Mouse (Mus musculus) heart, embryonic 14.5 days (tissue): ENCODE measurements at regions not wholly inside any gene's neighbourhood (a gene's known extent, or its start where the extent isn't known, plus 50 kb on each side); places are given as distances from the start of the nearest gene placed in this dataset.

Experiments used
- ATAC-seq: fragments of 200-750 bp; cut with Nextera tagmentation; 2 replicates; pipeline ENCODE4 v1.8.0; 2017; ENCODE audit warnings: low read depth, moderate TSS enrichment; ENCODE audit not compliant: insufficient number of reproducible peaks, insufficient read depth, low FRiP score
- H3K27ac ChIP-seq, 2 experiments: fragments of 200-500 bp in 1 of 2; fragments of 300-500 bp in 1 of 2; sonication (generic) in 1 of 2; replicated peaks in 1 of 2; 2 replicates each; pipeline ENCODE4 v1.5.1; 2012 to 2014; ENCODE audit warnings: low read depth in 2 of 2, low read length in 2 of 2, control low read depth in 1 of 2, mild to moderate bottlenecking in 1 of 2, mixed read lengths in 1 of 2; ENCODE audit not compliant: control insufficient read depth in 1 of 2, insufficient read depth in 1 of 2
- H3K27me3 ChIP-seq: fragments of 300-500 bp; sonication (generic); 2 replicates; pipeline ENCODE4 v1.6.1; 2014; ENCODE audit warnings: mild to moderate bottlenecking, low read length, control low read depth; ENCODE audit not compliant: control insufficient read depth, insufficient read depth
- H3K36me3 ChIP-seq: fragments of 300-500 bp; sonication (generic); 2 replicates; pipeline ENCODE4 v1.6.1; 2014; ENCODE audit warnings: mild to moderate bottlenecking, control low read depth, low read length, mixed read lengths; ENCODE audit not compliant: control insufficient read depth, insufficient read depth
- H3K4me1 ChIP-seq, 2 experiments: fragments of 200-500 bp in 1 of 2; fragments of 300-500 bp in 1 of 2; sonication (generic) in 1 of 2; 2 replicates each; pipeline ENCODE4 v1.6.1; 2012 to 2014; ENCODE audit warnings: low read length in 2 of 2, control low read depth in 1 of 2, mixed read lengths in 1 of 2; ENCODE audit not compliant: control insufficient read depth in 2 of 2, insufficient read depth in 2 of 2
- H3K4me2 ChIP-seq: fragments of 300-500 bp; sonication (generic); 2 replicates; pipeline ENCODE4 v1.6.1; 2014; ENCODE audit warnings: mild to moderate bottlenecking, low read length
- H3K4me3 ChIP-seq, 2 experiments: fragments of 200-500 bp in 1 of 2; fragments of 300-500 bp in 1 of 2; sonication (generic) in 1 of 2; 2 replicates each; pipeline ENCODE4 v1.5.1; 2012 to 2014; ENCODE audit warnings: low read length in 2 of 2, mild to moderate bottlenecking in 2 of 2, control low read depth in 1 of 2, low read depth in 1 of 2, moderate library complexity in 1 of 2; ENCODE audit not compliant: control insufficient read depth in 1 of 2, insufficient read depth in 1 of 2
- H3K9ac ChIP-seq: fragments of 300-500 bp; sonication (generic); 2 replicates; pipeline ENCODE4 v1.6.1; 2014; ENCODE audit warnings: mild to moderate bottlenecking, low read length
- H3K9me3 ChIP-seq: fragments of 300-500 bp; sonication (generic); 2 replicates; pipeline ENCODE4 v1.6.1; 2016; ENCODE audit warnings: low read length, control low read depth; ENCODE audit not compliant: control insufficient read depth
- WGBS: fragments of 180-500 bp; shearing (Covaris S2); extraction: QIAGEN DNeasy Blood & Tissue Kit; methylation state at CpG from one replicate; pipeline ENCODE4 v1.1.7; 2014; 5-methylcytosine and 5-hydroxymethylcytosine counted together

GRCm38 (mm10) chr5:50343681-50344080, 284.9 kb upstream of the Adgra3 start:
- Histone ChIP-seq H3K9ac (no peak overlapping the region), H3K9me3 (no peaks in the 10 kb centered on the region), H3K27ac (no peak overlapping the region), H3K27me3 (no peaks in the 10 kb centered on the region), H3K36me3 (no peaks in the 10 kb centered on the region), H3K4me1 (no peaks in the 10 kb centered on the region), H3K4me3 (no peak overlapping the region), H3K4me2 (no peak overlapping the region)
- WGBS, result 70% methylated on average over 2 of the region's 2 CpGs
- no peak for ATAC-seq

GRCm38 (mm10) chr5:50309491-50309890, 250.7 kb upstream of the Adgra3 start:
- ATAC-seq, result no peak
- WGBS, result 38% methylated on average over 1 of the region's 1 CpGs
- no peaks in the 10 kb centered on the region for H3K36me3 ChIP-seq
- no peaks in the 10 kb centered on the region for H3K4me1 ChIP-seq
- H3K27ac ChIP-seq, result no peak overlapping the region
- H3K9ac ChIP-seq, result no peak overlapping the region
- no peak overlapping the region for H3K4me2 ChIP-seq
- H3K4me3 ChIP-seq, result no peak overlapping the region
- no peaks in the 10 kb centered on the region for H3K27me3 ChIP-seq
- H3K9me3 ChIP-seq, result no peaks in the 10 kb centered on the region

- ATAC-seq, result no peak
- Histone ChIP-seq H3K9ac (no peak overlapping the region), H3K4me2 (no peak overlapping the region), H3K27me3 (no peaks in the 10 kb centered on the region), H3K4me3 (no peak overlapping the region), H3K36me3 (no peaks in the 10 kb centered on the region), H3K4me1 (no peaks in the 10 kb centered on the region), H3K27ac (no peak overlapping the region), H3K9me3 (no peaks in the 10 kb centered on the region)
- 66% methylated on average over 1 of the region's 1 CpGs for WGBS
These were observed 245.2 kb upstream of the Adgra3 start for GRCm38 (mm10) chr5:50303859-50304480.

- Histone ChIP-seq H3K36me3 (no peaks in the 10 kb centered on the region), H3K4me2 (no peak overlapping the region), H3K9me3 (no peaks in the 10 kb centered on the region), H3K4me3 (no peak overlapping the region), H3K27me3 (no peaks in the 10 kb centered on the region), H3K27ac (no peak overlapping the region), H3K4me1 (no peaks in the 10 kb centered on the region), H3K9ac (no peak overlapping the region)
- WGBS, result 54% methylated on average over 3 of the region's 3 CpGs
- ATAC-seq, result no peak
These were observed 235.0 kb upstream of the Adgra3 start for GRCm38 (mm10) chr5:50293794-50294193.

- 85% methylated on average over 2 of the region's 2 CpGs for WGBS
- no peak overlapping the region for H3K4me3 ChIP-seq
- no peak overlapping the region for H3K9ac ChIP-seq
- no peak for ATAC-seq
- H3K27me3 ChIP-seq, result no peaks in the 10 kb centered on the region
- no peaks in the 10 kb centered on the region for H3K36me3 ChIP-seq
- no peaks in the 10 kb centered on the region for H3K9me3 ChIP-seq
- H3K4me1 ChIP-seq, result no peaks in the 10 kb centered on the region
- no peak overlapping the region for H3K4me2 ChIP-seq
- no peak overlapping the region for H3K27ac ChIP-seq
These were observed 232.1 kb upstream of the Adgra3 start for GRCm38 (mm10) chr5:50290879-50291410.

GRCm38 (mm10) chr5:50260417-50260816, 201.6 kb upstream of the Adgra3 start:
- Histone ChIP-seq H3K4me3 (no peak overlapping the region), H3K36me3 (no peaks in the 10 kb centered on the region), H3K9ac (no peak overlapping the region), H3K4me1 (no peaks in the 10 kb centered on the region), H3K9me3 (no peaks in the 10 kb centered on the region), H3K4me2 (no peak overlapping the region), H3K27ac (no peak overlapping the region), H3K27me3 (no peaks in the 10 kb centered on the region)
- WGBS, result 63% methylated on average over 2 of the region's 2 CpGs
- no peak for ATAC-seq

- no peak for ATAC-seq
- Histone ChIP-seq H3K27me3 (no peaks in the 10 kb centered on the region), H3K9ac (no peak overlapping the region), H3K27ac (no peak overlapping the region), H3K4me1 (no peaks in the 10 kb centered on the region), H3K4me2 (no peak overlapping the region), H3K36me3 (no peaks in the 10 kb centered on the region), H3K9me3 (no peaks in the 10 kb centered on the region), H3K4me3 (no peak overlapping the region)
- WGBS, result 81% methylated on average over 1 of the region's 1 CpGs
These were observed 199.2 kb upstream of the Adgra3 start for GRCm38 (mm10) chr5:50258017-50258416.

GRCm38 (mm10) chr5:50234111-50234510, 175.3 kb upstream of the Adgra3 start:
- Histone ChIP-seq H3K9me3 (no peaks in the 10 kb centered on the region), H3K27me3 (no peaks in the 10 kb centered on the region), H3K4me2 (no peak overlapping the region), H3K9ac (no peak overlapping the region), H3K4me1 (no peaks in the 10 kb centered on the region), H3K36me3 (no peaks in the 10 kb centered on the region), H3K4me3 (no peak overlapping the region), H3K27ac (no peak overlapping the region)
- WGBS, result 83% methylated on average over 2 of the region's 2 CpGs
- ATAC-seq, result no peak
